8 mouse cellular contexts compared by ENCODE assay signal in the genomic region with DNA sequence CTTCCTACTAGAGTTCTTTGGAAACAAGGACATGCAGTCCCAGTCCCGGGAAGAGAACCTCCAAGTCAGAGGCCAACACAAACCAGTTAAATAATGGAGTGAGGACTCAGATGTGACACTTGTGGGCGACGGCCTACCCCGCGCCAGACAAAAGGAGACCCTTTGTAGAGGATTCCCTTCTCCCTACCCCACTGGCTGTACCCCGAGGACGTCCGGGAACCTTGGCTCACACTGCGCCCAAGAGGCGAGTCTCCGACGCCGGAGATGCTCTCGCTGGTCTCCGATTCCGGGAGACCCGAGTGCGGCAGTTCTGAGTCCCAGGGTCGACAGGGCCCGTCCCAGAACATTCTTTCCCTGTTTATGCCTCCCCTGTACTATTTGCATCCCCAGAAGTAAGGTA. TPM values are rescaled to one million over a fixed set of nuclear protein-coding genes. Genes with fewer than 3 reads are reported as not detected.
A peak's percentile ranks its signal among the peaks of the same experiment; 100 is the strongest.
DNase-seq lines count a peak whose midpoint lies in the region; ATAC-seq and TF ChIP-seq lines count a peak whose summit lies in the region.

No protein-coding gene starts in this region.

- H3K9me3 ChIP-seq in forebrain, embryonic 15.5 days, result no peaks in the 10 kb centered on the region
- H3K9me3 ChIP-seq in hindbrain, embryonic 15.5 days, result no peaks in the 10 kb centered on the region
- H3K9me3 ChIP-seq in limb, embryonic 15.5 days, result no peaks in the 10 kb centered on the region
- H3K9me3 ChIP-seq in midbrain, postnatal 0 days (ENCODE audit: low read length), result no peaks in the 10 kb centered on the region

- peak overlapping the region; percentile 51 for H3K27ac ChIP-seq in forebrain, embryonic 15.5 days (replicated peaks)
- H3K27ac ChIP-seq in hindbrain, embryonic 15.5 days (replicated peaks), result peak overlapping the region; percentile 57
- H3K27ac ChIP-seq in limb, embryonic 15.5 days, result peak overlapping the region; percentile 87
- H3K27ac ChIP-seq in midbrain, postnatal 0 days (ENCODE audit: low read depth, low read length), result peak overlapping the region; percentile 73

- H3K36me3 ChIP-seq in forebrain, embryonic 15.5 days, result no peaks in the 10 kb centered on the region
- no peaks in the 10 kb centered on the region for H3K36me3 ChIP-seq in hindbrain, embryonic 15.5 days
- no peaks in the 10 kb centered on the region for H3K36me3 ChIP-seq in limb, embryonic 15.5 days
- no peaks in the 10 kb centered on the region for H3K36me3 ChIP-seq in midbrain, postnatal 0 days (ENCODE audit: insufficient read depth, low read length)

- peak overlapping the region; percentile 70 for H3K4me3 ChIP-seq in forebrain, embryonic 15.5 days
- H3K4me3 ChIP-seq in hindbrain, embryonic 15.5 days, result peak overlapping the region; percentile 63
- H3K4me3 ChIP-seq in limb, embryonic 15.5 days, result peak overlapping the region; percentile 75
- peak overlapping the region; percentile 64 for H3K4me3 ChIP-seq in midbrain, postnatal 0 days (ENCODE audit: low read depth, low read length)

- 1% methylated on average over 20 of the region's 20 CpGs for WGBS in forebrain, embryonic 15.5 days
- under 1% methylated on average over 20 of the region's 20 CpGs for WGBS in hindbrain, embryonic 15.5 days
- under 1% methylated on average over 20 of the region's 20 CpGs for WGBS in limb, embryonic 15.5 days
- under 1% methylated on average over 20 of the region's 20 CpGs for WGBS in midbrain, postnatal 0 days

- TF ChIP-seq CTCF in midbrain, postnatal 0 days (IDR thresholded peaks at IDR 0.05), result no peak

- H3K4me2 ChIP-seq in forebrain, embryonic 15.5 days (replicated peaks), result peak overlapping the region; percentile 66
- peak overlapping the region; percentile 86 for H3K4me2 ChIP-seq in hindbrain, embryonic 15.5 days
- peak overlapping the region; percentile 81 for H3K4me2 ChIP-seq in limb, embryonic 15.5 days
- peak overlapping the region; percentile 95 for H3K4me2 ChIP-seq in midbrain, postnatal 0 days (ENCODE audit: low read depth, low read length, poor library complexity, severe bottlenecking)

- peak; percentile 34 to 40 for DNase-seq in layer of hippocampus, postnatal 10 days (ENCODE audit: low spot score in 2 of 2)
- DNase-seq in layer of hippocampus, adult 9-10 months (ENCODE audit: low spot score), result no peak
- DNase-seq in adrenal gland, postnatal 10 days, result peak; percentile 51
- DNase-seq in midbrain, postnatal 0 days (ENCODE audit: low spot score), result no peak
- DNase-seq in thymus, postnatal 14 days, result peak; percentile 46

- peak overlapping the region; percentile 55 for H3K9ac ChIP-seq in forebrain, embryonic 15.5 days (replicated peaks)
- H3K9ac ChIP-seq in hindbrain, embryonic 15.5 days, result peak overlapping the region; percentile 47
- peak overlapping the region; percentile 48 for H3K9ac ChIP-seq in limb, embryonic 15.5 days
- peak overlapping the region; percentile 60 for H3K9ac ChIP-seq in midbrain, postnatal 0 days (replicated peaks; ENCODE audit: low read length, poor library complexity, severe bottlenecking)

- no peaks in the 10 kb centered on the region for H3K27me3 ChIP-seq in forebrain, embryonic 15.5 days
- no peaks in the 10 kb centered on the region; the same call in 1 of the 2 replicates for H3K27me3 ChIP-seq in hindbrain, embryonic 15.5 days
- H3K27me3 ChIP-seq in limb, embryonic 15.5 days, result no peaks in the 10 kb centered on the region
- no peaks in the 10 kb centered on the region for H3K27me3 ChIP-seq in midbrain, postnatal 0 days (ENCODE audit: insufficient read depth, low read length)

- ATAC-seq in forebrain, embryonic 15.5 days (replicated peaks), result peak; percentile 63
- peak; percentile 54; the same call in 1 of the 2 replicates for ATAC-seq in hindbrain, embryonic 15.5 days (ENCODE audit: low FRiP score, low read depth)
- no peak for ATAC-seq in limb, embryonic 15.5 days (ENCODE audit: insufficient number of reproducible peaks, low FRiP score, low TSS enrichment, low read depth)
- peak; percentile 39; the same call in 1 of the 2 replicates for ATAC-seq in midbrain, postnatal 0 days (ENCODE audit: low FRiP score)

- H3K4me1 ChIP-seq in forebrain, embryonic 15.5 days, result peaks cover 16% of the 10 kb centered on the region
- peaks cover 19% of the 10 kb centered on the region for H3K4me1 ChIP-seq in hindbrain, embryonic 15.5 days (replicated peaks)
- peaks cover 16% of the 10 kb centered on the region for H3K4me1 ChIP-seq in limb, embryonic 15.5 days
- peaks cover 8% of the 10 kb centered on the region; the same call in 1 of the 2 replicates for H3K4me1 ChIP-seq in midbrain, postnatal 0 days (ENCODE audit: insufficient read depth, low read length)

RNA-seq across cellular contexts. Expression of a gene that starts 0.5 kb away (rescaled TPM):
- total RNA-seq in layer of hippocampus, postnatal 10 days (2021), result 10 to 100 TPM; 38.2 to 40.5 TPM
- total RNA-seq in adrenal gland, postnatal 10 days (2021), result 100 to 1,000 TPM; 103 TPM
- polyA plus RNA-seq in forebrain, embryonic 15.5 days (2015; fragmentation: Nextera tagmentation; extraction: Ambion mirVana), result 10.0 and 10.2 TPM in 2 replicates
- 10.1 and 11.1 TPM in 2 replicates for polyA plus RNA-seq in hindbrain, embryonic 15.5 days (2015; fragmentation: Nextera tagmentation; extraction: Ambion mirVana)
- polyA plus RNA-seq in limb, embryonic 15.5 days (2015; fragmentation: Nextera tagmentation; extraction: Ambion mirVana), result 6.7 and 8.3 TPM in 2 replicates
- total RNA-seq in midbrain, postnatal 0 days (2014; rRNA removed), result 49.2 and 63.5 TPM in 2 replicates
- 8.0 and 8.6 TPM in 2 replicates for polyA plus RNA-seq in midbrain, postnatal 0 days (2015; fragmentation: Nextera tagmentation; extraction: Ambion mirVana)

Comparison
In these comparisons a context has a peak if more than half of its experiments do, and no peak if none do; other contexts are left out.
1. DNase-seq: peak in layer of hippocampus, postnatal 10 days (2 of 2), adrenal gland, postnatal 10 days (single experiment) and thymus, postnatal 14 days (single experiment); none in layer of hippocampus, adult 9-10 months (single experiment) and midbrain, postnatal 0 days (single experiment).
2. Peak in every context shown above with its lines, with median percentiles within 50 percentile points of each other: H3K27ac ChIP-seq, H3K4me2 ChIP-seq, H3K4me3 ChIP-seq and H3K9ac ChIP-seq.